Mouse (Mus musculus) activated CD4-positive, CD25-positive, alpha-beta regulatory T cell (primary cell): ENCODE results near the gene Aldh1a3. TPM values are rescaled to one million over a fixed set of nuclear protein-coding genes. Genes with fewer than 3 reads are reported as not detected.

Experiments
- polyA plus RNA-seq, 2 experiments: library from polyadenylated mRNA; unstranded; fragments of 100-300 nt; shearing (Covaris generic); gene quantifications; one replicate each; pipeline ENCODE4 v1.2.1; 2017

Gene Aldh1a3
- polyA plus RNA-seq = under 1 TPM; 0.22 to 0.56 TPM

DNA sequence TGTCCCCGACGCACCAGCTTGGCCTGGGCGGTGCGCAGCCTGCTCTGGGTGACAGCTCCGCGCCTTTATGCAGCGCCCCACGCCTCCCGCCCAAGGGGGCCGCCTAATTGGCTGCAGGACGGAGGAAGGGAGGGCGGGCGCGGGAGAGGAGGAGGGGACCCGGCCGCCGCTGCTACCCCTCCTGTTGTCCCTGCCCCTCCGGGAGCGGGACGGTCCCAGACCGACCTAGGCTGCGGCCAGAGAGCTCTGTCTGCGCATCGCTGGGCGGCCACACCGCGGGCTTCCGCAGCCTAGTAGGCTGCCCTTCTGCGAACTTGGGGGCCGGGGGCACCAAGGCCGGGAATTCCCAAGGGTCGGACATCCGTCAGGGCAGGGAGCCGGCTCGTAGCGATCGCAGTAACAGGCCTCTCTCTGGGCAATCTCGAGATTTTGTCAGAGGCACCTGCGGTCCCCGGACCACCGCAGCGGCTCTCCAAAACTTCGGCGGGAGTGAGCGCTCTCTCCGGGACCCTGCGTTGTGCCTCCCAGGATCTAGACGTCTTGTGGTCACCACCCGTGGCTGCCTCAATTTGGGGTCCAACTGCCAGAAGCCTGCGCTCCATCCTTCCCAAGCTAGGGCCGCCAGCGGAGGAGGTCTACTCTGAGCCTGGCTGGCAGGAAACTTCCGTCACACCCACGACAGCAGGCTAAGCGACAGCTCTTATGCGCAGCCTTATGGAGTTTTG lies at the start of gene Aldh1a3:
TSS of gene Aldh1a3 (minus strand) at position 81 of the 725 bp plus-strand sequence.

DNA sequence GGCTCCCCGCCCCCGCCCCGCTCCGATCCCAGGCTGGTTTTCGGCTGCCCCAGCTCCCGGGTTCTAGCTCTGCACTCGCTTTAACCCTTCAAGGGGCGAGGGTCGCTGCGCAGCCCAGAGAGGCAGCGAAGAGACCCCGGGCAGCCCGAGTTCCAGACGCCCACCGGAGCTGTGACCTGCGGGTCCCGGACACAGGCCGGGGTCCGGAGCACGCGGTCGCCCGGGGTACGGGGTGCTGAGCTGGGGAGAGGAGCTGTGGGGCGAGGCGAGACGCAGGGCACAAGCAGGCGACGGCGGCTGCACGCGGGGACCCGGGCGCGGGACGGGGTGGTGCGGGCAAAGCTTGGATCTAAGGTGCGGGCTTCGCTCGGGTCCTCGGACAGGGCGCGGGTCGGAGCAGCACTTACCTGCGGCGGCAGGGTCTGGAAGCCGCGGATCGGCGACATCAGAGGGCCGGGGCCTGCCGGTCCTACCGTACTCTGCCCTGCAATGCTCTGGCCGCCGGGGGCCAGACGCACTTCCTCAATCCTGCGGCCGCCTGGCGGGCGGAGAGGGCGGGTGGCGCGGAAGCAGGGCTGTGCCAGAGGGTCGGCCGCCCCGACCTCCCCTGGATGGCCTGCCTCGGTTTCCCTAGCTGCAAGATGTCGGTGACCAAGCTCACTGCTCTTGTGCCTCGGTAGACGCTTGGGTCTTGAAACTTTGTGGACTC lies 39.4 kb downstream of the Aldh1a3 start, which contains the start of gene Lrrk1:
TSS of gene Lrrk1 (minus strand) at position 538 of the 709 bp plus-strand sequence.

GRCm38 (mm10) chr7:66365904-66366303 lies 61.4 kb downstream of the Aldh1a3 start, which contains the start of gene Gm10974:
Gene Gm10974, plus strand, starts transcription at chr7:66365905.

Other genes starting within 250 kb of the Aldh1a3 start
- not detected for gene Gm10974, start 61.6 kb downstream of the Aldh1a3 start, polyA plus RNA-seq
- gene Lrrk1, start 39.2 kb downstream of the Aldh1a3 start, polyA plus RNA-seq = 1 to 10 TPM; 2.0 to 3.7 TPM